8 mouse cellular contexts compared by ENCODE assay signal in the genomic region with DNA sequence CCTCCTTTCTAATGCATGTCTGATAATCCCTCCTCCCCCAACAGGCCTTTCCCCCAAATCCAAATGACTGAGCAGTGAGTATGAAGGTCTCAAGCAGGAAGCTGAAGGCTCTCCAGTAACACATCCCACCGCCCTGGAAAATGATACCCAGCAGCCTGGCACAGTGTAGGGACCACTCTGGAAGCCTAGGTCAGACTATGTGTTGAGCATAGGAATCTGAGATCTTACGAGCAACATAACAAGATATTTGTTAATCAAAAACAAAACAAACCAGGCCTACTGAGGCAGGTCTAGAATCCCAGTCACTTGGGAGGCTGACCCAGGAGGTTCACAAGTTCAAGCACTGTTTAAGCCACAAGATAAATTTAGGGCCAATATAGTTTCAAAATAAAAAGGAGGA. TPM values are rescaled to one million over a fixed set of nuclear protein-coding genes. Genes with fewer than 3 reads are reported as not detected.
DNase-seq lines count a peak whose midpoint lies in the region; ATAC-seq lines count a peak whose summit lies in the region.

No protein-coding gene starts in this region.

- WGBS in kidney, embryonic 14.5 days, result 72% methylated on average over 2 of the region's 2 CpGs
- WGBS in embryonic facial prominence, embryonic 14.5 days, result 78% methylated on average over 2 of the region's 2 CpGs
- WGBS in intestine, embryonic 14.5 days, result 85% methylated on average over 2 of the region's 2 CpGs
- WGBS in midbrain, embryonic 15.5 days, result 85% methylated on average over 2 of the region's 2 CpGs

- no peak for ATAC-seq in kidney, embryonic 14.5 days (ENCODE audit: low FRiP score, low TSS enrichment)
- no peak for ATAC-seq in embryonic facial prominence, embryonic 14.5 days (ENCODE audit: low read depth)
- ATAC-seq in intestine, embryonic 14.5 days (replicated peaks; ENCODE audit: low FRiP score, low TSS enrichment, low read depth), result no peak
- ATAC-seq in midbrain, embryonic 15.5 days (replicated peaks), result no peak
- ATAC-seq in activated CD4-positive, CD25-positive, alpha-beta regulatory T cell, adult 4 months, result no peak

- H3K9ac ChIP-seq in kidney, embryonic 14.5 days (ENCODE audit: low read depth, low read length), result peak overlapping the region; percentile 18; the same call in 1 of the 2 replicates
- H3K9ac ChIP-seq in embryonic facial prominence, embryonic 14.5 days (ENCODE audit: low read depth, low read length), result no peak overlapping the region; the same call in 1 of the 2 replicates
- no peak overlapping the region for H3K9ac ChIP-seq in intestine, embryonic 14.5 days (ENCODE audit: low read length)
- H3K9ac ChIP-seq in midbrain, embryonic 15.5 days, result peak overlapping the region; percentile 100

- H3K4me2 ChIP-seq in kidney, embryonic 14.5 days (replicated peaks; ENCODE audit: low read depth, low read length), result peak overlapping the region; percentile 59
- H3K4me2 ChIP-seq in embryonic facial prominence, embryonic 14.5 days (ENCODE audit: low read depth, low read length), result peak overlapping the region; percentile 53
- H3K4me2 ChIP-seq in intestine, embryonic 14.5 days (ENCODE audit: low read length), result peak overlapping the region; percentile 76
- H3K4me2 ChIP-seq in midbrain, embryonic 15.5 days, result peak overlapping the region; percentile 66

- H3K27me3 ChIP-seq in kidney, embryonic 14.5 days (ENCODE audit: control insufficient read depth, insufficient read depth, low read length), result no peaks in the 10 kb centered on the region
- H3K27me3 ChIP-seq in embryonic facial prominence, embryonic 14.5 days (replicated peaks; ENCODE audit: control insufficient read depth, insufficient read depth, low read length), result no peaks in the 10 kb centered on the region
- H3K27me3 ChIP-seq in intestine, embryonic 14.5 days (replicated peaks; ENCODE audit: control insufficient read depth, insufficient read depth, low read length), result no peaks in the 10 kb centered on the region
- H3K27me3 ChIP-seq in midbrain, embryonic 15.5 days (replicated peaks), result no peaks in the 10 kb centered on the region

- no peaks in the 10 kb centered on the region for H3K36me3 ChIP-seq in kidney, embryonic 14.5 days (ENCODE audit: control insufficient read depth, insufficient read depth, low read length)
- H3K36me3 ChIP-seq in embryonic facial prominence, embryonic 14.5 days (ENCODE audit: control insufficient read depth, insufficient read depth, low read length), result 0 out of 2 replicates have a peak, but pooled peaks cover 3% of the 10 kb centered on the region
- H3K36me3 ChIP-seq in intestine, embryonic 14.5 days (ENCODE audit: control insufficient read depth, insufficient read depth, low read length), result no peaks in the 10 kb centered on the region
- no peaks in the 10 kb centered on the region for H3K36me3 ChIP-seq in midbrain, embryonic 15.5 days (replicated peaks)

- no peak for DNase-seq in kidney, adult 8-10 months
- DNase-seq in embryonic facial prominence, embryonic 14.5 days (ENCODE audit: low spot score), result no peak
- no peak for DNase-seq in intestine, embryonic 14.5 days (ENCODE audit: low spot score)
- DNase-seq in urinary bladder, postnatal 36 days (ENCODE audit: low spot score in 2 of 2), result no peak
- no peak for DNase-seq in right cerebral cortex, adult 18-20 months

- no peaks in the 10 kb centered on the region for H3K9me3 ChIP-seq in kidney, embryonic 14.5 days (ENCODE audit: control insufficient read depth, low read length)
- H3K9me3 ChIP-seq in embryonic facial prominence, embryonic 14.5 days (ENCODE audit: control insufficient read depth, low read length), result no peaks in the 10 kb centered on the region
- H3K9me3 ChIP-seq in intestine, embryonic 14.5 days (ENCODE audit: control insufficient read depth, low read length), result no peaks in the 10 kb centered on the region
- H3K9me3 ChIP-seq in midbrain, embryonic 15.5 days, result no peaks in the 10 kb centered on the region

- peak overlapping the region; percentile 80; the same call in 1 of the 2 replicates for H3K4me3 ChIP-seq in kidney, embryonic 14.5 days (ENCODE audit: low read length)
- peak overlapping the region; percentile 100 for H3K4me3 ChIP-seq in embryonic facial prominence, embryonic 14.5 days (ENCODE audit: low read depth, low read length)
- peak overlapping the region; percentile 85; the same call in 1 of the 2 replicates for H3K4me3 ChIP-seq in intestine, embryonic 14.5 days (ENCODE audit: low read depth, low read length)
- H3K4me3 ChIP-seq in midbrain, embryonic 15.5 days, result peak overlapping the region; percentile 98

- no peak overlapping the region for H3K27ac ChIP-seq in kidney, embryonic 14.5 days (ENCODE audit: low read depth, low read length)
- H3K27ac ChIP-seq in embryonic facial prominence, embryonic 14.5 days (replicated peaks; ENCODE audit: low read depth, low read length), result no peak overlapping the region
- no peak overlapping the region for H3K27ac ChIP-seq in intestine, embryonic 14.5 days (ENCODE audit: low read depth)
- no peak overlapping the region for H3K27ac ChIP-seq in midbrain, embryonic 15.5 days

- H3K4me1 ChIP-seq in kidney, embryonic 14.5 days (ENCODE audit: control insufficient read depth, insufficient read depth, low read length), result peaks cover 10% of the 10 kb centered on the region
- H3K4me1 ChIP-seq in embryonic facial prominence, embryonic 14.5 days (ENCODE audit: control insufficient read depth, insufficient read depth, low read length), result peaks cover 9% of the 10 kb centered on the region
- H3K4me1 ChIP-seq in intestine, embryonic 14.5 days (replicated peaks; ENCODE audit: control insufficient read depth, insufficient read depth, low read length), result peaks cover 11% of the 10 kb centered on the region
- peaks cover 28% of the 10 kb centered on the region for H3K4me1 ChIP-seq in midbrain, embryonic 15.5 days

RNA-seq across cellular contexts. Expression of a gene that starts 2.0 kb away (rescaled TPM):
- polyA plus RNA-seq in kidney, embryonic 14.5 days (2014; fragmentation: Nextera tagmentation; extraction: Ambion mirVana), result 60.9 and 69.9 TPM in 2 replicates
- polyA plus RNA-seq in embryonic facial prominence, embryonic 14.5 days (2014; fragmentation: Nextera tagmentation; extraction: Ambion mirVana), result 48.6 and 54.1 TPM in 2 replicates
- 52.8 and 54.8 TPM in 2 replicates for polyA plus RNA-seq in intestine, embryonic 14.5 days (2014; fragmentation: Nextera tagmentation; extraction: Ambion mirVana)
- polyA plus RNA-seq in midbrain, embryonic 15.5 days (2015; fragmentation: Nextera tagmentation; extraction: Ambion mirVana), result 69.9 and 70.7 TPM in 2 replicates
- polyA plus RNA-seq in activated CD4-positive, CD25-positive, alpha-beta regulatory T cell, adult 4 months (2017; shearing (Covaris generic)), result 10 to 100 TPM; 17.1 to 19.4 TPM

RNA-seq across cellular contexts. Expression of a gene that starts 9.7 kb away (rescaled TPM):
- polyA plus RNA-seq in kidney, embryonic 14.5 days (2014; fragmentation: Nextera tagmentation; extraction: Ambion mirVana), result not detected in 2 replicates
- polyA plus RNA-seq in embryonic facial prominence, embryonic 14.5 days (2014; fragmentation: Nextera tagmentation; extraction: Ambion mirVana), result not detected in 2 replicates
- not detected in 2 replicates for polyA plus RNA-seq in intestine, embryonic 14.5 days (2014; fragmentation: Nextera tagmentation; extraction: Ambion mirVana)
- not detected in 2 replicates for polyA plus RNA-seq in midbrain, embryonic 15.5 days (2015; fragmentation: Nextera tagmentation; extraction: Ambion mirVana)
- polyA plus RNA-seq in activated CD4-positive, CD25-positive, alpha-beta regulatory T cell, adult 4 months (2017; shearing (Covaris generic)), result not detected

RNA-seq across cellular contexts. Expression of a gene that starts 21.9 kb away (rescaled TPM):
- polyA plus RNA-seq in kidney, embryonic 14.5 days (2014; fragmentation: Nextera tagmentation; extraction: Ambion mirVana), result 0.14 TPM in 1 of 2 replicates, not detected in the other
- not detected in 2 replicates for polyA plus RNA-seq in embryonic facial prominence, embryonic 14.5 days (2014; fragmentation: Nextera tagmentation; extraction: Ambion mirVana)
- polyA plus RNA-seq in intestine, embryonic 14.5 days (2014; fragmentation: Nextera tagmentation; extraction: Ambion mirVana), result not detected in 2 replicates
- polyA plus RNA-seq in midbrain, embryonic 15.5 days (2015; fragmentation: Nextera tagmentation; extraction: Ambion mirVana), result 0.10 and 0.11 TPM in 2 replicates
- not detected for polyA plus RNA-seq in activated CD4-positive, CD25-positive, alpha-beta regulatory T cell, adult 4 months (2017; shearing (Covaris generic))

Comparison
In these comparisons a context has a peak if more than half of its experiments do, and no peak if none do; other contexts are left out.
1. H3K9ac ChIP-seq: peak in kidney, embryonic 14.5 days (single experiment) and midbrain, embryonic 15.5 days (single experiment); none in embryonic facial prominence, embryonic 14.5 days (single experiment) and intestine, embryonic 14.5 days (single experiment).
2. Peak in every context shown above with its lines, with median percentiles within 50 percentile points of each other: H3K4me2 ChIP-seq and H3K4me3 ChIP-seq.